Mouse (Mus musculus) stomach, embryonic 16.5 days (tissue): ENCODE measurements around the gene Arvcf. TPM values are rescaled to one million over a fixed set of nuclear protein-coding genes. Genes with fewer than 3 reads are reported as not detected.

Experiments
- ATAC-seq: fragments of 200-750 bp; cut with Nextera tagmentation; 2 replicates; pipeline ENCODE4 v1.8.0; 2017; ENCODE audit warnings: moderate number of reproducible peaks, moderate TSS enrichment; ENCODE audit not compliant: insufficient read depth, low FRiP score
- H3K27ac ChIP-seq: fragments of 300-500 bp; sonication (generic); 2 replicates; pipeline ENCODE4 v1.5.1; 2014; ENCODE audit warnings: low read length
- H3K27me3 ChIP-seq: fragments of 300-500 bp; sonication (generic); 2 replicates; pipeline ENCODE4 v1.6.1; 2014; ENCODE audit warnings: low read length, control low read depth, mixed read lengths; ENCODE audit not compliant: control insufficient read depth, insufficient read depth
- H3K36me3 ChIP-seq: fragments of 300-500 bp; sonication (generic); 2 replicates; pipeline ENCODE4 v1.6.1; 2014; ENCODE audit warnings: low read length; ENCODE audit not compliant: control insufficient read depth, insufficient read depth
- H3K4me1 ChIP-seq: fragments of 300-500 bp; sonication (generic); 2 replicates; pipeline ENCODE4 v1.6.1; 2014; ENCODE audit warnings: low read length, control low read depth, mixed read lengths; ENCODE audit not compliant: control insufficient read depth, insufficient read depth
- H3K4me2 ChIP-seq: fragments of 300-500 bp; sonication (generic); 2 replicates; pipeline ENCODE4 v1.6.1; 2014; ENCODE audit warnings: low read depth, low read length, mixed read lengths
- H3K4me3 ChIP-seq: fragments of 300-500 bp; sonication (generic); replicated peaks from 2 replicates; pipeline ENCODE4 v1.5.1; 2014; ENCODE audit warnings: mild to moderate bottlenecking, low read length
- H3K9ac ChIP-seq: fragments of 300-500 bp; sonication (generic); 2 replicates; pipeline ENCODE4 v1.6.1; 2014; ENCODE audit warnings: low read length
- H3K9me3 ChIP-seq: fragments of 300-500 bp; sonication (generic); replicated peaks from 2 replicates; pipeline ENCODE4 v1.6.1; 2016; ENCODE audit warnings: low read length, control low read depth; ENCODE audit not compliant: control insufficient read depth
- WGBS: fragments of 180-500 bp; shearing (Covaris S2); extraction: QIAGEN DNeasy Blood & Tissue Kit; methylation state at CpG from one replicate; pipeline ENCODE4 v1.1.7; 2014; 5-methylcytosine and 5-hydroxymethylcytosine counted together
- polyA plus RNA-seq: library from polyadenylated mRNA; unstranded; fragments of >200 nt; fragmentation: Nextera tagmentation; extraction: Ambion mirVana; gene quantifications from 2 replicates; pipeline ENCODE4 v1.2.1, GENCODE M21; 2015

Arvcf gene
- polyA plus RNA-seq, 1 experiment from 2014 or later = 25.3 TPM

GRCm38 (mm10) chr16:18370197-18370596 is 22.2 kb downstream of the Arvcf start:
- no peak overlapping the region for H3K4me3 ChIP-seq
- H3K27me3 ChIP-seq = no peaks in the 10 kb centered on the region
- H3K9ac ChIP-seq = no peak overlapping the region
- H3K4me1 ChIP-seq = no peaks in the 10 kb centered on the region
- no peak overlapping the region for H3K27ac ChIP-seq
- WGBS = 83% methylated on average over 3 of the region's 3 CpGs
- no peak for ATAC-seq
- no peak overlapping the region for H3K4me2 ChIP-seq
- H3K9me3 ChIP-seq = no peaks in the 10 kb centered on the region
- H3K36me3 ChIP-seq = no peaks in the 10 kb centered on the region

- Histone ChIP-seq H3K4me2 (no peak overlapping the region), H3K9ac (no peak overlapping the region), H3K36me3 (no peaks in the 10 kb centered on the region), H3K4me3 (no peak overlapping the region), H3K27ac (no peak overlapping the region), H3K9me3 (no peaks in the 10 kb centered on the region), H3K4me1 (peaks cover 8% of the 10 kb centered on the region; the same call in 1 of the 2 replicates), H3K27me3 (no peaks in the 10 kb centered on the region)
- WGBS = 95% methylated on average over 4 of the region's 4 CpGs
- ATAC-seq = no peak
These were observed 25.6 kb downstream of the Arvcf start for GRCm38 (mm10) chr16:18373632-18374031.

GRCm38 (mm10) chr16:18376297-18376954 is 28.4 kb downstream of the Arvcf start:
- no peak overlapping the region for H3K27ac ChIP-seq
- no peak overlapping the region for H3K4me3 ChIP-seq
- H3K9ac ChIP-seq = no peak overlapping the region
- H3K4me1 ChIP-seq = peaks cover 13% of the 10 kb centered on the region; the same call in 1 of the 2 replicates
- no peaks in the 10 kb centered on the region for H3K36me3 ChIP-seq
- H3K9me3 ChIP-seq = no peaks in the 10 kb centered on the region
- ATAC-seq = no peak
- H3K27me3 ChIP-seq = no peaks in the 10 kb centered on the region
- 66% methylated on average over 6 of the region's 7 CpGs for WGBS
- no peak overlapping the region for H3K4me2 ChIP-seq

GRCm38 (mm10) chr16:18377203-18377602 is 29.2 kb downstream of the Arvcf start:
- no peak overlapping the region for H3K4me2 ChIP-seq
- H3K36me3 ChIP-seq = no peaks in the 10 kb centered on the region
- no peak for ATAC-seq
- no peaks in the 10 kb centered on the region for H3K27me3 ChIP-seq
- H3K27ac ChIP-seq = no peak overlapping the region
- H3K4me3 ChIP-seq = no peak overlapping the region
- peak overlapping the region; percentile 19; the same call in 1 of the 2 replicates for H3K9ac ChIP-seq
- H3K4me1 ChIP-seq = peaks cover 19% of the 10 kb centered on the region
- H3K9me3 ChIP-seq = no peaks in the 10 kb centered on the region
- 31% methylated on average over 3 of the region's 3 CpGs for WGBS

GRCm38 (mm10) chr16:18378489-18378888 is 30.5 kb downstream of the Arvcf start:
- Histone ChIP-seq H3K27me3 (no peaks in the 10 kb centered on the region), H3K4me3 (no peak overlapping the region), H3K27ac (no peak overlapping the region), H3K36me3 (no peaks in the 10 kb centered on the region), H3K9ac (no peak overlapping the region), H3K4me2 (no peak overlapping the region), H3K9me3 (no peaks in the 10 kb centered on the region), H3K4me1 (peaks cover 30% of the 10 kb centered on the region)
- 11% methylated on average over 1 of the region's 1 CpGs for WGBS
- no peak for ATAC-seq

- Histone ChIP-seq H3K9me3 (no peaks in the 10 kb centered on the region), H3K27me3 (no peaks in the 10 kb centered on the region), H3K4me2 (no peak overlapping the region), H3K4me1 (peaks cover 31% of the 10 kb centered on the region), H3K27ac (no peak overlapping the region), H3K4me3 (no peak overlapping the region), H3K9ac (peak overlapping the region; percentile 38; the same call in 1 of the 2 replicates), H3K36me3 (no peaks in the 10 kb centered on the region)
- peak; percentile 5; the same call in 1 of the 2 replicates for ATAC-seq
- WGBS = 79% methylated on average over 8 of the region's 8 CpGs
These were observed 31.5 kb downstream of the Arvcf start for GRCm38 (mm10) chr16:18379338-18380001.

GRCm38 (mm10) chr16:18380495-18381063 is 32.6 kb downstream of the Arvcf start:
- Histone ChIP-seq H3K36me3 (no peaks in the 10 kb centered on the region), H3K4me1 (peaks cover 31% of the 10 kb centered on the region), H3K9me3 (no peaks in the 10 kb centered on the region), H3K27ac (no peak overlapping the region), H3K27me3 (no peaks in the 10 kb centered on the region), H3K4me3 (no peak overlapping the region), H3K4me2 (no peak overlapping the region), H3K9ac (no peak overlapping the region)
- WGBS = 60% methylated on average over 6 of the region's 6 CpGs
- peak; percentile 20; the same call in 1 of the 2 replicates for ATAC-seq

- H3K27me3 ChIP-seq = no peaks in the 10 kb centered on the region
- peak overlapping the region; percentile 72 for H3K27ac ChIP-seq
These were observed 33.8 kb downstream of the Arvcf start for GRCm38 (mm10) chr16:18381621-18382258.

More at GRCm38 (mm10) chr16:18381621-18382258, 33.8 kb downstream of the Arvcf start:
- 56% methylated on average over 6 of the region's 6 CpGs for WGBS
- Histone ChIP-seq H3K4me3 (no peak overlapping the region), H3K9me3 (no peaks in the 10 kb centered on the region), H3K4me2 (no peak overlapping the region), H3K4me1 (peaks cover 31% of the 10 kb centered on the region), H3K9ac (no peak overlapping the region), H3K36me3 (no peaks in the 10 kb centered on the region)
- ATAC-seq = peak; percentile 51; the same call in 1 of the 2 replicates
